Mouse (Mus musculus) subcutaneous adipose tissue, adult 2 months (tissue): ENCODE results near the gene Mnd1. TPM values are rescaled to one million over a fixed set of nuclear protein-coding genes. Genes with fewer than 3 reads are reported as not detected.

ENCODE experiments used
- polyA plus RNA-seq: library from polyadenylated mRNA; depleted of rRNA; stranded (reverse); fragments of >200 nt; gene quantifications from 2 replicates; pipeline ENCODE4 v1.2.3, GENCODE M21; 2012; ENCODE audit warnings: low replicate concordance; rRNA removed

The Mnd1 gene
- polyA plus RNA-seq = 1.1 and 2.0 TPM in 2 replicates

GRCm38 (mm10) chr3:84155558-84156006, at the start of gene Mnd1:
Gene Mnd1, minus strand, starts transcription at chr3:84155786.

DNA sequence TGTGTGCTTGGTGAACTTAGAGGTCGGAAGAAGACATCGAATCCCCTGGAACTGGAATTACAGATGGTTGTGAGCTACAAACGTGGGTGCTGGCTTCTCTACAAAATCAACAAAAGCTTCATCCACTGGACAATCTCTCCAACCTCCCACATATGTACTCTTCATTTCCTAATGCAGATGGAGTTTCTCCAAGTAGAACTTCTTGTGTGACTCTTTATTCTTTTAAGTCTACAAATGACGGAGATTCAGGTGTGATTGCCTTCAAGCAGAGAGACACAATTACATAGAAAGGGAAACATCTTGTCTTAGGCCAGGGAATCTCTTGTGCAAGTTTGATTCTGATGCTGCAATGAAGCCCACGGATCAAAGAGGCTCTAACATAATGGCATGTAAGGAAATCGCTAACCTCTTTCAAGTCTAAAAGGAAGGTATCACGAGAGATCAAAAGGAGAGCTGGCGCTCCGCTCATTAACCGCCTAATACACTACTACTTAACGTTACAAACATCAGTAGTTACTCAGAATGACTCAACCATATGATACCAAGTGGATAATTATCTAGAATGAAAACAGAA, 18.1 kb upstream of the Mnd1 start, which contains the start of gene Gm6525:
Gene Gm6525, plus strand, starts transcription at position 524 of the 574 bp plus-strand sequence.

GRCm38 (mm10) chr3:84039646-84040475, 115.7 kb downstream of the Mnd1 start, which contains the start of gene Tmem131l:
Gene Tmem131l, minus strand, starts transcription at chr3:84040175.

Other genes with a start within 250 kb of the Mnd1 start
- gene Tmem131l, start 115.6 kb downstream of the Mnd1 start, polyA plus RNA-seq = 14.7 and 23.6 TPM in 2 replicates
- gene Gm6525, start 18.3 kb upstream of the Mnd1 start, polyA plus RNA-seq = 0.16 TPM in 1 of 2 replicates, not detected in the other
- gene Trim2, start 151.1 kb upstream of the Mnd1 start, polyA plus RNA-seq = 12.2 and 28.7 TPM in 2 replicates